Comparison of ENCODE assay signal across 13 mouse cellular contexts in genomic region chr5:104003256-104003931, GRCm38 (mm10). TPM values are rescaled to one million over a fixed set of nuclear protein-coding genes. Genes with fewer than 3 reads are reported as not detected.
DNase-seq lines count a peak whose midpoint lies in the region; ATAC-seq and TF ChIP-seq lines count a peak whose summit lies in the region.
"Had no signal": no experiment of that assay in that cellular context is flagged by ENCODE, and none has a peak within 500 bp of the region (broad histone marks: within the 10 kb centered on the region; RNA-seq: fewer than 3 reads in every experiment).

No protein-coding gene starts in this region.

- in situ Hi-C loops in ES-E14 (cut with MboI; ENCODE audit: low sequenced_read_pairs in 2 of 2, unreplicated experiment in 2 of 2), result no loop called here

- H3K4me1 ChIP-seq in ES-E14 (ENCODE audit: control insufficient read depth in 2 of 2, insufficient read depth in 2 of 2, low read length in 2 of 2, poor library complexity in 1 of 2), result peaks cover 4 to 13% of the 10 kb centered on the region in 2 experiments
- H3K4me1 ChIP-seq in embryonic facial prominence, embryonic 12.5 days, result peaks cover 3% of the 10 kb centered on the region; the same call in 1 of the 2 replicates
- no peaks in the 10 kb centered on the region for H3K4me1 ChIP-seq in hindbrain, embryonic 16.5 days (ENCODE audit: control insufficient read depth, insufficient read depth, low read depth, low read length)
- H3K4me1 ChIP-seq in midbrain, embryonic 10.5 days, result peaks cover 13% of the 10 kb centered on the region
- H3K4me1 ChIP-seq: megakaryocyte, embryonic 14.5 days had no signal

- no peaks in the 10 kb centered on the region for H3K9me3 ChIP-seq in ES-E14 (ENCODE audit: control insufficient read depth, insufficient read depth, low read depth, low read length)
- H3K9me3 ChIP-seq in embryonic facial prominence, embryonic 12.5 days, result no peaks in the 10 kb centered on the region
- H3K9me3 ChIP-seq in hindbrain, embryonic 16.5 days (ENCODE audit: control insufficient read depth, low read length), result no peaks in the 10 kb centered on the region
- no peaks in the 10 kb centered on the region for H3K9me3 ChIP-seq in midbrain, embryonic 10.5 days (replicated peaks)
- H3K9me3 ChIP-seq: megakaryocyte, embryonic 14.5 days had no signal

- DNase-seq in ES-E14 (ENCODE audit: low read depth, low spot score), result no peak
- DNase-seq in midbrain, embryonic 10.5 days (ENCODE audit: low spot score), result no peak
- no peak for DNase-seq in spleen, adult 12 weeks (ENCODE audit: low spot score)
- no peak for DNase-seq in urinary bladder, postnatal 36 days (ENCODE audit: low spot score in 2 of 2)
- no peak for DNase-seq in adrenal gland, postnatal 14 days
- DNase-seq in cerebellum, adult 18-20 months, result no peak
- DNase-seq: heart, postnatal 4 days; right cerebral cortex, postnatal 14 days had no signal

- peak overlapping the region; percentile 9 to 22 for H3K4me3 ChIP-seq in ES-E14 (ENCODE audit: insufficient read depth in 1 of 2, low read depth in 1 of 2, low read length in 2 of 2, poor library complexity in 1 of 2, severe bottlenecking in 1 of 2)
- H3K4me3 ChIP-seq in embryonic facial prominence, embryonic 12.5 days, result no peak overlapping the region
- H3K4me3 ChIP-seq in hindbrain, embryonic 16.5 days (ENCODE audit: low read length), result peak overlapping the region; percentile 24; the same call in 1 of the 2 replicates
- H3K4me3 ChIP-seq in midbrain, embryonic 10.5 days, result peak overlapping the region; percentile 41
- H3K4me3 ChIP-seq: megakaryocyte, embryonic 14.5 days had no signal

- H3K27me3 ChIP-seq in embryonic facial prominence, embryonic 12.5 days, result no peaks in the 10 kb centered on the region
- H3K27me3 ChIP-seq in hindbrain, embryonic 16.5 days (replicated peaks; ENCODE audit: control insufficient read depth, insufficient read depth, low read length), result no peaks in the 10 kb centered on the region
- H3K27me3 ChIP-seq in midbrain, embryonic 10.5 days (ENCODE audit: low read depth, poor library complexity, severe bottlenecking), result peaks cover 15% of the 10 kb centered on the region; the same call in 1 of the 2 replicates
- H3K27me3 ChIP-seq: megakaryocyte, embryonic 14.5 days had no signal

- peaks cover 6% of the 10 kb centered on the region for H3K36me3 ChIP-seq in ES-E14 (ENCODE audit: control insufficient read depth, insufficient read depth, low read length, poor library complexity, severe bottlenecking)
- H3K36me3 ChIP-seq in embryonic facial prominence, embryonic 12.5 days, result no peaks in the 10 kb centered on the region
- H3K36me3 ChIP-seq in hindbrain, embryonic 16.5 days (ENCODE audit: control insufficient read depth, insufficient read depth, low read length), result no peaks in the 10 kb centered on the region
- H3K36me3 ChIP-seq in midbrain, embryonic 10.5 days, result no peaks in the 10 kb centered on the region

- ATAC-seq in embryonic facial prominence, embryonic 12.5 days (ENCODE audit: insufficient number of reproducible peaks, insufficient read depth, low FRiP score, low TSS enrichment), result 0 out of 2 replicates have a peak, but pooled peaks have one; percentile 28
- no peak for ATAC-seq in hindbrain, embryonic 16.5 days
- ATAC-seq: Patski had no signal

- H3K9ac ChIP-seq in ES-E14 (ENCODE audit: insufficient read depth, low read depth, low read length, poor library complexity, severe bottlenecking), result peak overlapping the region; percentile 50; the same call in 1 of the 2 replicates
- H3K9ac ChIP-seq in embryonic facial prominence, embryonic 12.5 days, result no peak overlapping the region
- no peak overlapping the region for H3K9ac ChIP-seq in hindbrain, embryonic 16.5 days (ENCODE audit: low read depth, low read length)

- H3K4me2 ChIP-seq in embryonic facial prominence, embryonic 12.5 days (replicated peaks), result peak overlapping the region; percentile 21
- peak overlapping the region; percentile 38 for H3K4me2 ChIP-seq in hindbrain, embryonic 16.5 days (ENCODE audit: low read length)

- H3K27ac ChIP-seq in ES-E14 (ENCODE audit: insufficient read depth, low read depth, low read length, poor library complexity, severe bottlenecking), result peak overlapping the region; percentile 72
- no peak overlapping the region for H3K27ac ChIP-seq in embryonic facial prominence, embryonic 12.5 days
- no peak overlapping the region for H3K27ac ChIP-seq in hindbrain, embryonic 16.5 days (ENCODE audit: low read depth, low read length)
- H3K27ac ChIP-seq in midbrain, embryonic 10.5 days (replicated peaks), result peak overlapping the region; percentile 29; the same call in 1 of the 2 replicates

- WGBS in embryonic facial prominence, embryonic 12.5 days, result 43% methylated on average over 15 of the region's 15 CpGs
- WGBS in hindbrain, embryonic 16.5 days, result 57% methylated on average over 15 of the region's 15 CpGs
- 49% methylated on average over 15 of the region's 15 CpGs for WGBS in midbrain, embryonic 10.5 days

TF ChIP-seq in ES-E14, 5 proteins besides CTCF, POLR2A, EP300 and RAD21:
- TF ChIP-seq CHD2 (IDR thresholded peaks at IDR 0.05; ENCODE audit: low read depth, low read length) (no peak), MAFK (IDR thresholded peaks at IDR 0.05; ENCODE audit: insufficient read depth, low read depth, low read length) (no peak), HCFC1 (IDR thresholded peaks at IDR 0.05; ENCODE audit: borderline replicate concordance, insufficient read depth, low read length) (no peak), ZNF384 (IDR thresholded peaks at IDR 0.05; ENCODE audit: low read depth, low read length) (no peak), ZC3H11A (IDR thresholded peaks at IDR 0.05; ENCODE audit: borderline replicate concordance, low read depth, low read length) (no peak)

RNA-seq across cellular contexts. Expression of gene Hsd17b11, which starts 18.3 kb away (rescaled TPM):
- total RNA-seq in ES-E14 (2012; rRNA removed), result 45.6 and 78.4 TPM in 2 replicates
- 2.2 and 3.7 TPM in 2 replicates for polyA plus RNA-seq in embryonic facial prominence, embryonic 12.5 days (2016; fragmentation: Nextera tagmentation; extraction: Ambion mirVana)
- polyA plus RNA-seq in hindbrain, embryonic 16.5 days (2015; fragmentation: Nextera tagmentation; extraction: Ambion mirVana), result 2.9 and 3.1 TPM in 2 replicates
- polyA plus RNA-seq in midbrain, embryonic 10.5 days (2016; fragmentation: Nextera tagmentation; extraction: Ambion mirVana), result 1.3 and 1.6 TPM in 2 replicates
- total RNA-seq in adrenal gland, postnatal 14 days (2021), result 51.0 and 60.5 TPM in 2 replicates

RNA-seq across cellular contexts. Expression of gene Hsd17b13, which starts 26.2 kb away (rescaled TPM):
- not detected in 2 replicates for total RNA-seq in ES-E14 (2012; rRNA removed)
- 0.20 TPM in 1 of 2 replicates, not detected in the other for polyA plus RNA-seq in embryonic facial prominence, embryonic 12.5 days (2016; fragmentation: Nextera tagmentation; extraction: Ambion mirVana)
- polyA plus RNA-seq in hindbrain, embryonic 16.5 days (2015; fragmentation: Nextera tagmentation; extraction: Ambion mirVana), result not detected in 2 replicates
- polyA plus RNA-seq in midbrain, embryonic 10.5 days (2016; fragmentation: Nextera tagmentation; extraction: Ambion mirVana), result not detected in 2 replicates
- total RNA-seq in adrenal gland, postnatal 14 days (2021), result 3.9 and 81.6 TPM in 2 replicates
- total RNA-seq: layer of hippocampus, postnatal 25 days had no signal
- polyA plus RNA-seq: Patski had no signal

RNA-seq across cellular contexts. Expression of gene Nudt9, which starts 42.7 kb away (rescaled TPM):
- 55.4 and 75.6 TPM in 2 replicates for total RNA-seq in ES-E14 (2012; rRNA removed)
- polyA plus RNA-seq in embryonic facial prominence, embryonic 12.5 days (2016; fragmentation: Nextera tagmentation; extraction: Ambion mirVana), result 69.0 and 76.0 TPM in 2 replicates
- polyA plus RNA-seq in hindbrain, embryonic 16.5 days (2015; fragmentation: Nextera tagmentation; extraction: Ambion mirVana), result 68.4 and 71.7 TPM in 2 replicates
- 65.7 and 70.2 TPM in 2 replicates for polyA plus RNA-seq in midbrain, embryonic 10.5 days (2016; fragmentation: Nextera tagmentation; extraction: Ambion mirVana)
- 56.5 and 60.0 TPM in 2 replicates for total RNA-seq in adrenal gland, postnatal 14 days (2021)

Comparison
In these comparisons a context has a peak if more than half of its experiments do, and no peak if none do; other contexts are left out.
1. H3K27ac ChIP-seq: peak in ES-E14 (single experiment) and midbrain, embryonic 10.5 days (single experiment); none in embryonic facial prominence, embryonic 12.5 days (single experiment) and hindbrain, embryonic 16.5 days (single experiment).